Mouse (Mus musculus) bone marrow macrophage, adult 2 months (primary cell): Measurements from ENCODE around the gene Gm3409. TPM values are rescaled to one million over a fixed set of nuclear protein-coding genes. Genes with fewer than 3 reads are reported as not detected.

Experiments
- H3K27ac ChIP-seq: 2 replicates; pipeline ENCODE4 v1.5.1; 2012; ENCODE audit warnings: low read depth, low read length; ENCODE audit not compliant: insufficient read depth
- H3K4me1 ChIP-seq: 2 replicates; pipeline ENCODE4 v1.6.1; 2012; ENCODE audit warnings: low read length; ENCODE audit not compliant: control insufficient read depth, insufficient read depth
- H3K4me3 ChIP-seq: 2 replicates; pipeline ENCODE4 v1.5.1; 2012; ENCODE audit warnings: mild to moderate bottlenecking, low read length, moderate library complexity; ENCODE audit not compliant: insufficient read depth
- CTCF ChIP-seq: IDR thresholded peaks from 2 replicates; pipeline ENCODE4 v1.5.1; 2012; ENCODE audit warnings: low read depth, mild to moderate bottlenecking, low read length, moderate library complexity
- POLR2A ChIP-seq: IDR thresholded peaks from 2 replicates; pipeline ENCODE4 v1.6.1; 2012; ENCODE audit warnings: mild to moderate bottlenecking, low read depth, low read length, borderline replicate concordance
- polyA plus RNA-seq: library from polyadenylated mRNA; stranded (reverse); fragments of >200 nt; gene quantifications from 2 replicates; pipeline ENCODE4 v1.2.4, GENCODE M21; 2012; ENCODE audit not compliant: missing spikeins, insufficient read depth, insufficient read length

Gene Gm3409
- polyA plus RNA-seq, 1 experiment, result not detected

- Histone ChIP-seq H3K4me3 (no peak overlapping the region), H3K27ac (no peak overlapping the region), H3K4me1 (no peaks in the 10 kb centered on the region)
- TF ChIP-seq CTCF (no peak), POLR2A (no peak)
These were observed 39.2 kb downstream of the Gm3409 start for GRCm38 (mm10) chr5:146576668-146577067.

GRCm38 (mm10) chr5:146584156-146584477, 46.7 kb downstream of the Gm3409 start:
- no peaks in the 10 kb centered on the region for H3K4me1 ChIP-seq
- TF ChIP-seq CTCF (no peak), POLR2A (no peak)
- no peak overlapping the region for H3K4me3 ChIP-seq
- no peak overlapping the region for H3K27ac ChIP-seq

GRCm38 (mm10) chr5:146584478-146585306, 47.2 kb downstream of the Gm3409 start, which contains the start of gene Gpr12:
Gpr12 (minus strand) TSS chr5:146585239.
- H3K4me3 ChIP-seq, result no peak within 1 kb of the TSS
- TF ChIP-seq POLR2A (no peak), CTCF (no peak)
- H3K27ac ChIP-seq, result no peak within 1 kb of the TSS
- no peaks in the 10 kb centered on the region for H3K4me1 ChIP-seq

DNA sequence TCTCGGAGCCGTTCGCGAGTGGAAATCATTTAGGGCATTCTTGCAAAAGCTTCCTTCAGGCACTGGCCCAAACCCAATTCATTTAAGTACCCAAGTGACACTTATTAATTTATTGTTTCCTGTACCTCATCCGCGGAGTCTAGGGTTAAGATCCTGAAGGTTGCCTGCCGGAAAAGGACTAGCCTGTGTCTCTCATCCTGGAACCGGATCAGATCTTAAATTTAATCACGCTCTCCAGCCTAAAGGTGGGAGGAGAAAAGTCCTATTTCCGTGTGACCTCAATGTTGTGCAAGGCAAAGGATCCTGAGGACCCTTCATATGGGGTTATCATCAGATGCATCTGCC, 47.8 kb downstream of the Gm3409 start:
- H3K4me1 ChIP-seq, result no peaks in the 10 kb centered on the region
- no peak overlapping the region for H3K27ac ChIP-seq
- no peak overlapping the region for H3K4me3 ChIP-seq
- TF ChIP-seq CTCF (no peak), POLR2A (no peak)

DNA sequence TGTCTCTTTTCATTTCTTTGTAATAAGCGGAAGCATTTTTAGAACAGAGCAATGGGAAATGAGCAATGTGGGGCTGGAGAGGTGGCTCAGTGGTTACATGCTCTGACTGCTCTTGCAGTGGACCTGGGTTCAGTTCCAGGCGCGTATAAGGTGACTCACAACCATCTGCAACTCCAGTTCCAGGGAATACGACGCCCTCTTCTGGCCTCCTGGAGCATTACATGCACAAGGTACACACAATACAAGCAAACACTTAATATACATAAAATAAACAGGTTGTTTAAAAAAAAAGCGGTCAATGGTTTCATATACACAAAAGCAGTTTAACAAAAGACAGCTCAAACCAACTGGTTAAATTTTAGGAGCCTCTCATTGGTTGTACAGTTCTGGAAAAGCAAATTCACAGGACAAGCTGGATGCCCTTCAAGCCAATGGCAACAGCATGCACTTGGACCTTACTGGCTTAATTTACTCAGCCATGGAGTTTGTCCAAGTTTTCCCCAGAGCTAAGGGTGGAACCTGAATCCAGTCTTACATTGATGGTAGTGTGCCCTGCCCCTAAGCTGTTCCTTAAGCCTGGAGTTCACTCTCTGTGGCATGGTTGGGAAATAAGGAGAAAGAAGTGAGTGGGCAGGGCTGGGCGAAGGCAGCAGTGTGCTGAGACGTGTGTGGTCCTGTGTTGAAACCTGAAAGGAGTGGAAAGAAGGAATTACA, 49.1 kb downstream of the Gm3409 start:
- H3K4me3 ChIP-seq, result no peak overlapping the region
- no peaks in the 10 kb centered on the region for H3K4me1 ChIP-seq
- no peak overlapping the region for H3K27ac ChIP-seq
- TF ChIP-seq CTCF, result no peak
- TF ChIP-seq POLR2A, result no peak

Other genes starting within 250 kb of the Gm3409 start
- not detected in 2 replicates for gene Wasf3, start 152.7 kb upstream of the Gm3409 start, polyA plus RNA-seq
- gene Gm6408, start 55.7 kb upstream of the Gm3409 start, polyA plus RNA-seq, result not detected in 2 replicates
- not detected in 2 replicates for gene Gm6370, start 46.3 kb upstream of the Gm3409 start, polyA plus RNA-seq
- gene 4930449I24Rik, start 35.2 kb upstream of the Gm3409 start, polyA plus RNA-seq, result not detected in 2 replicates
- gene Gm3402, start 23.5 kb upstream of the Gm3409 start, polyA plus RNA-seq, result not detected in 2 replicates
- gene Gm3404, start 11.8 kb upstream of the Gm3409 start, polyA plus RNA-seq, result not detected in 2 replicates
- not detected in 2 replicates for gene Gm3415, start 18.5 kb downstream of the Gm3409 start, polyA plus RNA-seq
- gene Gpr12, start 47.6 kb downstream of the Gm3409 start, polyA plus RNA-seq, result not detected in 2 replicates